Mouse (Mus musculus) hematopoietic stem cell, adult 5-6 weeks (primary cell): ENCODE measurements around the gene Glod4. TPM values are rescaled to one million over a fixed set of nuclear protein-coding genes. Genes with fewer than 3 reads are reported as not detected.

Experiments used
- ATAC-seq, 2 experiments: fragments of 125-278 bp in 1 of 2; replicated peaks in 1 of 2; 2 replicates each; pipeline ENCODE4 v1.8.0; 2016 to 2017; ENCODE audit warnings: inconsistent platforms in 2 of 2, mild to moderate bottlenecking in 2 of 2, moderate number of reproducible peaks in 2 of 2, low read depth in 1 of 2, moderate TSS enrichment in 1 of 2; ENCODE audit not compliant: low FRiP score in 2 of 2, poor library complexity in 2 of 2, severe bottlenecking in 2 of 2, insufficient read depth in 1 of 2, low TSS enrichment in 1 of 2
- total RNA-seq: library from RNA; stranded (forward); fragments of 172-1452, 232-1000 nt; gene quantifications from 2 replicates; pipeline ENCODE4 v1.2.3, GENCODE M21; 2017

The Glod4 gene
- total RNA-seq, 1 experiment from 2014 or later = 311 TPM

DNA sequence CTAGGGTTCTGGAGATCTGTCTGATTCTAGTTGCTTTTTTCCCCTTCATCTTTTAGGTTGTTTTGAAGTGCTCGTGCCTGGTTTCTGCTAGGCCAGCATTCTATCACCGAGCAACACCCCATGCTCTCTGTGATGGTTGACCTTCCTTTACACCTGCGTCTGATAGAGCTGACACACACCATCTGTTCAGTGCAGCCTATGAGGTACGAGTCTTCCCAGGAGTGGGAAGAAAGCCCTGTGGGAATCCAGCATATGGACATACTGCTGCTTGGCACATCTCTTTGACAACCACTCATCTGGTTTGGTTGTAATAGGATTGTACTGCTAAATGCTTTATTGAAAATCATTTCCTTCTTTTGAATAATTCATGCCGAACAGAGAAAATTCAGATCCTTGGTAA lies 73.3 kb downstream of the Glod4 start:
- ATAC-seq = no peak

DNA sequence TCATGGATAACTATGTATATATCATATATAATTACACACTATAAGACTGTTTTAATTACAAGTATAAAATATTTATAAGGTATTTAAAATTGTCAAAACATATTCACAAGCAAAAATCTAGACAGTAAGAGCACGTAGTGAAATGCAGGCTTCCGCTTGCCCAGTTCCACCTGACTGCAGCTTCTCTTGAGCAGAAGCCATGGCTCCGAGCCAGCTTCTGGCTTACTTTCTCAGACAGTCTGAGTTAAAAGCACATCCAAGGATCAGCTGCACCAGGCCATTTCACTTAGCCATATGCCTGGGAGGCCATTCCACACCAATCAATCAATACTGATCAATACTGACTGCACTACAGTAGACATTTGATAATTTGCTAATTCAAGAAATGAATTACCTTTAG lies 74.5 kb downstream of the Glod4 start:
- ATAC-seq = no peak

DNA sequence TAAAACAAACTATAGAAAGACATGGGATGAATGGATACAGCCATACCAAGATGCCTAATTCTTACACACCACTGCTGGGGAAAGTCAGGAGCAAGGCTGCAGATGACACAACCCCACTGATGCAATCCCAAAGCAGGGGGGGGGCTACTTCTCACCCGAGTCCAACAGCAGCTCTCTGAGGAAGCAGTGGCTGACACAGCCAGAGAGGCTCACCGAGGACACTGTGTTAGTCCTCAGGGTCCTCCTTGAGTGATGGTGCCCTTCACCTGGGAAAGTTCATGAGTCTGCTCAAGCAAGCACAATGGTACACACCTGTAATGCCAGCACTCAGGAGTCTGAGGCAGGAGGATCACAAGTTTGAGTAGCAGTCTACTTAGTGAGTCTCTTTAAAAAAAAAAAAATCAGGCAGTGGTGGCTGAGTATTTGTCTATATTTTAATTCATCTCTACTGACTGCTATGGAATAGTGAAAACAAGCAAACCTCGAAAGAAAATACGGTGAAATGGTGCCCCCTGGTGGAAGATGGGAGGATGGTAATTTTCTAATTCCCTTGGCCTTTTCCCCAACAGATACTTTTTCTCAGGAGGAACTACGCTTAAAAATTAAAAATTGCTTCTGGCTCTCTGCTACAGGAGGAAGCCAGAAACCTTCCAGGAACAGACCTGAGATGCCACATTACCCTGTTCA lies 76.3 kb downstream of the Glod4 start:
- peak; percentile 25 to 46; a peak in 2 of 4 replicates for ATAC-seq

DNA sequence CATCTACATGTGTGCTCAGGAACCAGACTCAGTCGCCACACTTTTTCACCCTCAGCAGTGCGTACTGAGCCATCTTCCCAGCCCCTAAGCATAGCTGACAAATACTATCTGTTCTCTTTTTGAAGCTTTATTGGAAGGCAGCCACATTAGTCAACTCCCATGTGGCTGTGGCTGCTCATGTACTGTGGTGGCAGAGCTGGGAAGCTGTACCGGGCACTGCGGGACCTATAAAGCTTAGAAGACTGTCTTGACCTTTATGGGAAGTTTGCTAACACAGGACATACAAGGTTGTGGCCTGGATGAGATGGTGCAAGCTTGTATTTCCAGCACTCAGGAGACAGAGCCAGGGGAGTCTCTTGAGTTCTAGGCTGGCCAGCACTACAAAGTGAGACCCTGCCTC lies 76.9 kb downstream of the Glod4 start:
- no peak; a peak in 1 of 4 replicates for ATAC-seq

DNA sequence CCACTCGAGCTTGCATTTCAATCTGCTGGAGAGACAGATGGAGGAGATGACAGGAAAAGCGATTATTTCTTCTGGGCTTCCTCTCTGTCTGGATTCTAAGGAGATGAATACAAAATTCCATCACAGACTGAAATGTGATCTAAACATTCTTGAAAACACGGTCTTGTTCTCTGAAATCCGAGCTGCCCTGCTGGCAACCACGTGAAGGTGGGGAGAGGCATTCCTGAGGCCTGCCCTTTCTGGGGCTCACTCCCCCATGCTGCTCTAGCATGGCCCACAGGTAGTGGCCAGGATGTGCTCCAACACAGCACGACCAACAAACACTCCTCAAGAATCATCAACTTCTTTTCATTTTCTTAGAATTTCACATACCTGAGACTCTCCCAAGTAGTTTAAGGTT lies 83.3 kb downstream of the Glod4 start:
- ATAC-seq = no peak

DNA sequence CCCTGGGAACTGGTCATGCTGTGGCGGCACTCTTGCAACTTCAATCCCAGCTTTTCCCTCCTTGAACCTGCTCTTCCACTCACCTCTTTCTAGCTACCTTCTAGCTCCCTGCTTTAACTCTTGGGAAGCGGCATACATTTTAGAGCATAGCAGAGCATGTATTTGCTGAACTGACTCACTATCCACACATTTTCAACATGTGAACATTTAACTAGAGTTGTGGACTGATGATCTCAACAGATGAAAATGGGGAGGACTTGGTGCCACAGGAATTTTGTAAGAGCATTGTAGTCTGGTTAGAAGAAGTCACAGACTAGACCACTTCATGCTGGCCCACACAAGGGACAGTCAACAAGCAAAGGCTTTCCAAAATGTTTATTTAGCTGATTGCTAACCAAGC lies 85.2 kb downstream of the Glod4 start:
- ATAC-seq = no peak

DNA sequence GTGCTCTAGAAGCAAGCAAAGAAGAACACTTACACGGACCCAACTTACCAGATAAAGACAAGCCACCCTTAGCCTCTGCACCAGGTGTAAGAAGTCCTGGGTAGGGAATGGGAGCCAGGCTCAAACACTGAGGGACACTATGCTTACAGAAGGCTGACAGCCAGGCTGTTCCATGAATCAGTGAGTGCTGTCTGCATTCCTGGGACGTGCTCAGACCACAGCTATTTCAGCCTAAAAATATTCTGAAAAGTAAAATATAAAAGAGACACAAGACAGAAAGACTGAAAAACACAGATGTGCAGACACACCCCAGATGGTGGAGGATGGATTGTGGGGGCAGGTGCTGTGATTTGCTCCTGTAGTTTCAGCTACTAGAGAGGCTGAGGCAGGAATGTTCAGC lies 88.7 kb downstream of the Glod4 start:
- ATAC-seq = no peak

DNA sequence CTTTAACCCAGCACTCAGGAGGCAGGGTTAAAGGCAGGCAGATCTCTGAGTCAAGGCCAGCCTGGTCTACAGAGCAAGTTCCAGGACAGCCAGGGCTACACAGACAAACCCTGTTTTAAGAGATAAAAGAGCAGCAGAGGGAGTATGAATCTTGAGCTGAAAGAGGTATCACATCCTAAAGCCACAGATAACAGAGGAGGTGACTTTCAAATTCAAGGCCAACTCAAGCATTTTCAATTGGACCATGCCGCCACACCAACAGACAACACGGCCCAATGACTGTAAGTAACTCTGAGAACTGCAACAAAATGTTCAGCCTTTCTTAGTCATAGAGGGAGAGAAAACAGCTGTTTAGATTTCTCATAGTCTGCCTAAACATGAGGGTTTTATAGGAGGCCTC lies 89.3 kb downstream of the Glod4 start:
- ATAC-seq = no peak

DNA sequence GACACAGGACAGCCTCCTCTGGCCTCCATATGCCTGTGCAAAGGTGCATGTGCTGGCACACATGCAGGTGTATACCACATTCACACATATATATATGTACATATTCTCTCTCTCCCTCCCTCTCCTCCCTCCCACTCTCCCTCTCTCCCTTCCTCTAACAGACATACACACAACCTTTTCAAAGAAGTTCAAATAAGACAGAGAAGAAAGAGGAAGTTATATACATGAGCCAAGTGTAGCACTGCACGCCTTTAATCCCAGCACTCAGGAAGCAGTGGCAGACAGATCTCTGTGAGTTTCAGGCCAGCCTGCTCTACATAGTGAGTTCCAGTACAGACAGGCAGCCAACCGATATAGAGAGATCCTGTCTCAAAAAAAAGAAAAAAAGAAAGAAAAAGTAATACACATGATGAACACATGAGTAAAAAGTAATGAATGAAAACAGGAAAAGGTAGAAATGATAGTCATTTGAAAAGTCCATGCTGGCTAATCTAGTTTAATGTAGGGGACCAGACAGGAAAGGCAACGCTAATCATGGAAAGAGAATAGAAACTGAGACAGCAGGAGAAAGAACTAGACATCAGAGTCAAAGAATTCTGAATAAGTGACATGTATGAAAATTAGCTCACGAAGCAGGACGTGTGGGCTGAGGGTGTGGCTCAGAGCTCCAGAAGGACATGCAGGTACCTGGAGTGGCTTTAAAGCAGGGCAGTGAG lies 90.1 kb downstream of the Glod4 start:
- ATAC-seq = peak; percentile 61 to 71; a peak in 3 of 4 replicates

DNA sequence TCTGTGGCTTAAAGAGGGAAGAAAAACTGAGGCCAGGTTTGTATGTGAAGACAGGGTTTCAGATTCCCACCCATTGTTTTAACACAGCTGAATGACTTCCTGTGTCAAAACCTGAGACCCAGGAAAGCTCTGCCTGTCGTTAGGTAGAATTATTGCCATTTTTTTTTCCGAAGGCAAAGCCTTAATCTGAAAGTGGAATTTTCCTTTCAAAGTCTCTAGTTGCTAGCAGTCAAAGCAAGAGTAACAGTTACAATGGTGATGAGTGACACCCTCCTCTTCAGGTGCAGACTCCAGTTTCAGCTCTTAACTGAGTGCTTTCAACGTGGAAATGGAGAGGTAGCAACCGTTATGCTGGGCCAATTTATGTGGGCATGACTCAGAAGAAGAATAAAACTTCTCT lies 92.5 kb downstream of the Glod4 start:
- ATAC-seq = no peak

DNA sequence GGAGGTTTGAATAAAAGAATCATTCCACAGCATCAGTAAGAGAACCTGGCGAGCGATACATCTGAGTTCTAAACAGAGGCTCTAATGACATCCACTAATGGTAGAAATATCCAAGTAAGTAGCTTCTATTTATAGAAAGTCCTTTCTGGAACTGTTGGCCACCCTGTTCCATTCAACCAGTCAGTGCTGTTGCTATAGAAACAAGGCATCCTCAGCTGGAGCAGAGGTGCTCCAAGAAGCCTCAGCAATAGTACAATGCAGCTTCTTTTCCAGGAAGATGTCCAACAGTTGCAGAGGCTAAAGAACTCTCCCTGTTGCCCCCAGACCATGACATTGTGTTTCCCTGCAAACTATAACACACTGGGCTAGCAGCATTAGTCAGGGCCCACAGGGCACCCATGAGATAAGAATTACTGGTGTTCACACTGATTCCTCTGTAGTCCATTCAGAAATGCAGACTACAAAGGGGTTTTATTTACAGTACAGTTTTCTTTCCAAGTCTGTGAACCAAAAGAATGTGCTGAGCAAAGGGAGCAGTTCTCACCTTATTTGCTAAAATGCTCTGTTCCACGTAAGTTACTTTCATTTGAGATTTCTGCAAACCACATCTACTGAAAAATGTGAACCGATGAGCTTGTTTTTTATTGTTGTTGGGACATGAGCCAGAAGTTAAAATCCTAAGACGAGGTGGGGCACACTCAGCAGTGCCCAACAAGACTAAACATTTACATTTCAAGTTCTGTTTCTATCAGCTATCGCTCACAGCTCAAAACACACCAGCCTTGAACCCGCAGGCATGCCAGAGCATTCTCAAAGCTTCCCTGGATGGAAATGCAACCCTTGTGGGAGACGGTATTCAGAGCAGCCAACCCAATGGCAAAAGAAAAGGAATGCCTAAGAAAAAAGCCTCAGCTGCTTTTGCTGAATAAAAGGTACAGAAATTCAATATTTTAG lies 95.2 kb downstream of the Glod4 start:
- no peak for ATAC-seq

DNA sequence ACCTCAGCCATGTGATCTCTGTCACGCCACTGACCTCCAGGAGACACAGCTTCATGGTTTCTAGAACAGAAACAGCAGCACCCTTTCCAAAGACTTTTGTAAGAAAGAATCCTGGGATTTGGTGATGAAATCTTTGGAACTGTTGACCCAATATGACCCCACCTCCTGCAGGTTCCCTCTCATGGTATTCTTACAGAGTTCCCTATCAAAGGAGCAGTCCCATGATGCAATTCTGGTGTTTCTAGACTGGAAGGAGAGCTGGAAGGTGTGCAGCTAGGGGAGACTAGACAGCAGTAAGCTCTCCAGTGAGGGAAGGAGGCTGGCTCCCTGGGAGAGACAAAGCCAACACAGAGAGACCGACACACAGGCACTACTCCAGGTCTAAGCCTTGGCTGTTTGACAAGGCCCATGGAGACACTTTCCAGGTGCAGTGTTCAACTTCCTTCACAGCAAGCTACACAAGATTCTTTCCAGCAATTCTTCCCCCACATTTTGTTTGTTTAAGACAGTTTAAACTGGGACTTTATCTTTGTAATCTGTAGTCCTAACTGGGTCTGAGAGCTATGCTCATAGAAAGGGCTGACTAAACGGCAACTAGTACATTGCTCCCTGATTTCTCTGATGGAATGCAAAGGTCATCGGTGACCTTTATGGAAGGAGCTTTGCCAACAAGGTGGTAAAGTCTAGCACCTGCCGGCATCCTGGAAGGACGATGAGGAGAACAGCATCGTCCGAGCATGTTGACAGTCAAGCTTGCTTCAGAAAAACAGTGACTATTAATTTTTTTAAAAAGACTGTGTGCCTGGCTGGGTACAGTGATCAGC lies 97.1 kb downstream of the Glod4 start:
- no peak for ATAC-seq

DNA sequence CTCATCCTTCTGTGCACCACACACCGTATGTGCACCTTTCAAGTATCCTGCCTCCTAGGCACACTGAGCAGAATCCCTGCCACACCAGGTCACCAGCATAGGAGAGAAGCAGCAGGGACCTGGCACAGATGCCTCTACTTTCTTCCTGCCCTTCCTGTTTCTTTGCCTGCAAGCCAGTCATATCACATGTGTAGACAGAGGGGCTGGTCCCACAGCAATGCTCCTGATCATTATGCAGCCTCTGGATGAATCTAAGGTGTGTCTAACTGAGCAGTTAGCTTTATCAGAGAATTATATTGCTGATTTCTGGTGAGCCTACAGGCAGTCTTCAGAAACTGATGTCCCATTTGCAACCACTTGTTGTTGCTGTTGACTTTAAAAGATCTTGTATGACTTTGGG lies 98.4 kb downstream of the Glod4 start:
- no peak for ATAC-seq

DNA sequence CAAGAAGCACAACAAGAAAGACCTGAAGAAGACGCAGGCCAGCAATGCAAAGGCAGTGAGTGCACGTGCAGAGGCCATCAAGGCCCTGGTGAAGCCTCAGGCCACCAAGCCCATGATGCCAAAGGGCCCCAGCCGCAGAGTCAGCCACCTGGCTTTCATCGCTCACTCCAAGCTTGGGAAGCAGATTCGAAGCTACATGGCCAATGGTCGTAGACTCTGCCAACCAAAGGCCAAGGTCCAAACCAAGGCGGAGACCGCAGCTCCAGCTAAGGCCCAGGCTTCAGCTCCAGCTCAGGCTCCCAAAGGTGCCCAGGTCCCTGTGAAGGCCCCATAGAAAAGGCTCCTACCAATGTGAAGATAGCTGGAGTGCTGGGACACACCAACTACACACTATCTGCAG lies 99.1 kb downstream of the Glod4 start:
- ATAC-seq = no peak

DNA sequence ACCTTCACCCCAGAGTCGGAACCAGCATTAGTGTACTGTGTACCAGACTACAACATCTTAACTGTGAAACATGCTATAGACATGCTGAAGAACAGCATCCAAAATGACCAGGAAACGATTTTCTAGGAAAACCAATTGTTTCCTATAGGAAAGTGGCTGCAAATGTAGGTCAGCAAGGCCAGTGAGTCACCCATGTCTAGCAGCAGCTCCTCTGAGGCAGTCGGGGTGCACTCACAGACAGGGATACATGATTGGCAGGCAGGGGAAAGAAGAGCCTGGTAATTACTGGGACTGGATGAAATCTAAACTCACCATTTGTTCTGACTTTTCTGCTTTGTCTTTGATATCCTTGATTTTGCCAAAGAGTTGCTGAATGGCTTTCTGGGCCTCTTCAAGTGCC lies 105.5 kb downstream of the Glod4 start:
- no peak for ATAC-seq

DNA sequence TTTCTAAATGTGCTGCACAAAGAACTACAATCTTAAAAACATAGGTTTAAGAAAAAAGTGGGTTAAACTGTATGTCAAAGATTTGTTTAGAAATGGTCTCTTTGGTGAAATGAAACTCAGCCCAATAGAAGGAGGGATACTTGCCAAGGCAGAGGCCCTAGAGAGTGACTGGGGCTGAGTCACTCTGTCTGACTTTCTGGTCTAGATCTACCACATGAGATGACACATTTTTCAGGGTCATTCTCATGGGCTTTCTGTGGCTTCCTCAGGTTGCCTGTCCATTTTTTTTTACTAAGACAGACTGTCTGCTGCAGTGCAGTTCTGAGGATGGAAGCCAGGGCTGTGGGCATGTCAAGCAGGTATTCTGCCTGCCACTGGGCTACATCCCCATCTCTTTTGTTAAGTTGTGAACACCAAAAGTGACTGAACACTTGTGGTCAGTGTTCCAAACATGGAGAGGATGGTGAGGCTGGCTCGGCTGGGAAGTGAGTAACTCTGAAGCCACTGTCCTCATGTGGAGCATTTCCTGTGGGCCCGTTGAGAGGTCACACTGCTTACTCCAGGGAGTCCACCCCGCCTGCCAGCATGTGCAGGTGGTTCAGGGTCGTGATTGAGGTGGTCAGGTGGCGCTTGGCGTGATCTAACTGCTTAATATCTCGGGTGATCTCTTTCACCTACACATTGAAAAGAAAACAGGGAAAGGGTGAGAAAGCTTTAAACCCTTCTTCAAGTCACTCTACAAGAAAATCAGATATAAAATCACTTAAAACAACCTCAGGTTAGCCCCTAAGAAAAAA lies 107.7 kb downstream of the Glod4 start:
- no peak for ATAC-seq

DNA sequence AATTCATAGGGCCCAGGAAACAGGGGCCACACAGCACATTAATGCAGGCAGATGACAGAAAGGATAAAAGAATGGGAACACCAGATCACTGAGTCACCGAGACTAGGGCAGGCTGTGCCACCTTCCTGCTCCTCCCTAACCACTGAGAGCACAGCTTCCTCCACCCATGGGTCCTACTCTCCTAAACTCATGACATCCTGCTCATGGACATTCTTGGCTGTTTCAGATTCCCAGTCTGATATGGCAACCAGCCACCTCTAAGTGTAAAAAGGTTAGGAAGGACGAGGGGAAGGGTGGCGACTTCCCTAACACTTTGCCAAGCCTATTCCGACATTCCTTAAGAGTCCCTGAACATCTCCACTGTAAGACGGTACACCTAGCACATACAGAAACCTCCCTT lies 112.7 kb downstream of the Glod4 start:
- no peak for ATAC-seq
